Mouse (Mus musculus) gonadal fat pad, adult 2 months (tissue): ENCODE data around the gene Flvcr2. TPM values are rescaled to one million over a fixed set of nuclear protein-coding genes. Genes with fewer than 3 reads are reported as not detected.

Experiments used
- DNase-seq: peaks from one replicate; pipeline ENCODE4 v3.0.0-alpha.2; 2012; ENCODE audit warnings: low read depth
- polyA plus RNA-seq: library from polyadenylated mRNA; depleted of rRNA; stranded (reverse); fragments of >200 nt; gene quantifications from 2 replicates; pipeline ENCODE4 v1.2.3, GENCODE M21; 2012; rRNA removed

The Flvcr2 gene
- polyA plus RNA-seq, 1 experiment = 2.0 TPM

GRCm38 (mm10) chr12:85859511-85860189 lies 113.3 kb downstream of the Flvcr2 start:
- no peak for DNase-seq

- DNase-seq = no peak
Observed at GRCm38 (mm10) chr12:85862514-85862913, 116.2 kb downstream of the Flvcr2 start.

Other genes starting within 250 kb of the Flvcr2 start
- gene Jdp2, start 147.5 kb upstream of the Flvcr2 start, polyA plus RNA-seq = 8.5 and 9.0 TPM in 2 replicates
- gene Batf, start 59.9 kb upstream of the Flvcr2 start, polyA plus RNA-seq = 0.77 and 1.3 TPM in 2 replicates
- gene Erg28, start 78.0 kb downstream of the Flvcr2 start, polyA plus RNA-seq = 44.8 and 47.4 TPM in 2 replicates
- 10.1 and 13.5 TPM in 2 replicates for gene Ttll5, start 78.1 kb downstream of the Flvcr2 start, polyA plus RNA-seq